Mouse (Mus musculus) retina, adult 2 months (tissue): ENCODE measurements around the gene Fam104a.
A peak's percentile ranks its signal among the peaks of the same experiment; 100 is the strongest.
"Not testable (repeated sequence)": the region's sequence is repeated elsewhere in the genome, so short reads cannot be mapped to it uniquely, and the experiment has no call there.

ENCODE experiments used
- DNase-seq: peaks from one replicate; pipeline ENCODE4 v3.0.0-alpha.2; 2012; ENCODE audit warnings: low read depth, low spot score

The Fam104a gene

GRCm38 (mm10) chr11:113666205-113666604 is 17.8 kb downstream of the Fam104a start:
- no peak for DNase-seq

DNA sequence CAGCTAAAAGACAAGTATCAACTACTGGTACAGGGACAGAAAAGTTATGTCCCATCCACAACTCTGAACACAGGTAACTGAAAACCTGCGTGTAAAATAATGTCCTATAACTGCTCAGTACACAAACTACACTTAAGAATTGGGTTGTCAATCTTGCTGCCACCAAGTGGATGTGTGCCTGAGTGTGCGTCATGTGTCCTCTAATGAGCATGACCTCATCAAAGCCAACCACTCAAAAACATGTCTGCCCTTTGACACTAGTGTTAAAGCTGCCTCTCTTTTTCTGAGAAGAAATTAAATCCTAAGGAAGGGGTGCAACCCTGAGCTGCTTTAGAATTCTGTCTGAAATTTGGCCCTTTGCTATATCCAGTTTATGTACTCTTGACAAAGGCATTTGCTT is 19.7 kb downstream of the Fam104a start:
- no peak for DNase-seq

DNA sequence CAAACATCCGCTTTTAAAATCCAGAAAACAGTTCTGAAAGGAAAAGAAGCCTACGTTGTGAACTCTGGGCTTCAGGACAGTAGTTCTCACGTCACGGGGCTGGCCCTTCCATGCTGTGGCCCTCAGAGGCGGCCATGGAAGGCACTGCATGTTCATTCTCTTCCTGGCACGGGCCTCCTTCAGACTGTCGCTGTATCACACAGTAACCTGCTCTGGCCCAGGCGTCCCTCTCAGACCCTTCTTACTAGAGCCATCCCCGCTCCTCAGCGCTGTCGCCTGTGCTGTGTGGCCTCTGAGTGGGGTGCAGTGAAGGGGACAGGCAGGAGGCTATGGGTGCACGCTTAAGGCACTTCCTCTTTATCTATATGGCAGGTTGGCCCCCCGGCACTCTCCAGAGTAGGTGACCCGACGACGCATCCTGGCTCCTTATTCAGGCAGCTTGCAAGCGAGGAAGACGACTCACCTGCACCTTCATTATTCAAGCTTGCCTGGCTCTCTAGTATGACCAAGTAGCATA is 22.1 kb downstream of the Fam104a start:
- no peak for DNase-seq

DNA sequence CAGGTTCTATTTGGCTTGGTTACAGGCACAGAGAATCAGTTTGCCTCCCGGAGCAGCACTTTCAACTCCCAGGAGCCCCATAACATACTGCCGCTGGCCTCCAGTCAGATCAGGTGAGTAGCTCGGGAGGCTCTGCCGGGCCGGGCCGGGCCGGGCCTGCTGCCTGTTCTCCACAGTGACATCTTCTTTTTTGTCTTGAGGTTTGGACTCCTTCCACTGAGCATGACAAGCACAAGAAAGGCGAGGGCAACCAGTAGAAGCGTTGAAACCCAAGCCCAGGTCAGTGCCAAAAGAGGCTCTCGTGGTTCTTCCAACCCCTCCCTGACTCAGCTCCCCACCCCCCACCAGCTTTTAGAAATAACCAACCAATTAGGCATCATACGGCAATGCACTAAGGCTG is 23.0 kb downstream of the Fam104a start:
- DNase-seq: no peak

- DNase-seq: not testable (repeated sequence)
These were observed 23.7 kb downstream of the Fam104a start for GRCm38 (mm10) chr11:113660213-113660612.

GRCm38 (mm10) chr11:113658763-113659162 is 25.2 kb downstream of the Fam104a start:
- DNase-seq: no peak

GRCm38 (mm10) chr11:113658319-113658718 is 25.6 kb downstream of the Fam104a start:
- no peak for DNase-seq

DNA sequence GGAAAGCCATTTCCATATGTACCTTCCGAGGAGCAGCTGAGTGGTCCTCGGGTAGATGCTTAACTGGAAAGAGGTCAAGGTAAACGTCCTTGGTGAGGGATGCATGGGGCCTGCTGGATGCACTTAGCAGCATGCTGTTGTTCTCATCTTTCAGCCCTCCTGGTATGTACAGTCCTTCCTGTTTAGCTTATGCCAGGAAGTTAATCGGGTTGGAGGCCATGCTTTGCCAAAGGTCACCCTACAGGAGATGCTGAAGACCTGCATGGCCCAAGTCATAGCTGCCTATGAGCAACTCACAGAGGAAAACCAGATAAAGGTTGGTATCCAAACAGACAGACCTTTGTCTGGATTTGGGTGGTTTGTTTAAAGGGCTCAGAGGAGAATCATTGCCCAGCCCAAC is 26.7 kb downstream of the Fam104a start:
- no peak for DNase-seq

DNA sequence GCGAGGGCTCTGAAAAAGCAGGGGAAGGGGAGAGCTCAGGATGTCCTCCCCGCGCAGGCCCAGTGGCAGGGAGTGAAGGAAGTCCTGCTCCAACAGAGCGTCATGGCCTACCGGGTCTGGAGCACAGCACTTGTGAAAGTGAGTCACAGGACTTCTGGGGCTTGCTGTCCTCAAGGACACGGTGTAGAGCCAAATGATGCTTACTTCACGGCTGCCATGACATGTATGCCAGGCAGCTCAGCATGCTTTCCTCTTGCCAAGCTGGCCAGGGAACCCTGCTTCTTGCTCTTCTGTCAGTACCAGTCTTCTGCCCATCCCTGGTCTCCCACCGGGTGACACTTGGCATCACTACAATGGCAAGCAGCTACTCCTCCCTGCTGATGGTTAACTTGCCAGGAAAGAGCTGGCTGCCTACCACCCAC is 27.4 kb downstream of the Fam104a start:
- DNase-seq: no peak

DNA sequence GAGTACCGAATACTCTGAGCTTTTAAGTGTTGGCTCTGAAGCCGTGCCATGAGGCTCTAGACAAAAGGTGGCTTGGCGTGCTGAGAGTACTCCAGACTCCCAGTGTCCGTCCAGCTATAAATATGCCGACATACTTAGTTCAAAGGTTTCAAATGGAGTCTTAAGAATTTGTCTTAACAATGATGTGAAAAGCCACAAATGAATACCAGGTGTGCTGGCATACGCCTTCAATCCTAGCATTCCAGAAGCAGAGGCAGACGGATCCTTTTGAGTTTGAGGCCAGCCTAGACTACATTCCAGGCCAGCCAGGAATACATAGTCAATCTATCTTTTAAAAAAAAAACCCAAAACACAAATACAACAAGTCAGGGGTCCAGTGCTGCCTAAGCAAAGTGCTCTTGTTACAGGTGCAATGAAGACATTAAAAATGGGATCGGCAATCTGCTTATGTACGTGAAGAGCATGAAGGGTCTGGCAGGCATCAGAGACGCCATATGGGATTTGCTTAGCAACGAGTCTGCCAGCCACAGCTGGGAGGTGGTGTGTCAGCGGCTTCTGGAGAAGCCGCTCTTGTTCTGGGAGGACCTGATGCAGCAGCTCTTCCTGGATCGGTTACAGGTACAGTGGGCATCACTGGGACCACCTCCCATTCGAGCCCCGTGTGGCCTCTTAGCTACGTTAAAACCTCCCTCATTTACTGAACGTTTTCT is 29.2 kb downstream of the Fam104a start:
- DNase-seq: no peak

DNA sequence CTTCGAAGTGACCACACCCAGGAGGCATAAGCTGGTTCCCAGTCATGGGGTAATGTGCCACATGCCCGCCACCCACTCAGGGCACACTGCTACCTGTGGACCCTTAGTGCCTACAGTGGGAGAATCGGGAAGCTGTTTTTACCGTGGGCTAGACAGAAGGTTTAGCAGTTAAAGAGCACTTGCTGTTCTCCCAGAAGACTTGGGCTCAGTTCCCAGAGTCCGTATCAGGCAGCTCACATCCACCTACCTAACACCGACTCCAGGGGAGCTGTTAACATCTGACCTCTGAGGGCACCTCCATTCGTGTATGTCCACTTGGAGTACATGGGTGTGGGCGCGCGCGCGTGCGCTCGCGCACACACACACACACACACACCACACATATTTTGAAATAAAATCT is 29.9 kb downstream of the Fam104a start:
- DNase-seq: no peak

DNA sequence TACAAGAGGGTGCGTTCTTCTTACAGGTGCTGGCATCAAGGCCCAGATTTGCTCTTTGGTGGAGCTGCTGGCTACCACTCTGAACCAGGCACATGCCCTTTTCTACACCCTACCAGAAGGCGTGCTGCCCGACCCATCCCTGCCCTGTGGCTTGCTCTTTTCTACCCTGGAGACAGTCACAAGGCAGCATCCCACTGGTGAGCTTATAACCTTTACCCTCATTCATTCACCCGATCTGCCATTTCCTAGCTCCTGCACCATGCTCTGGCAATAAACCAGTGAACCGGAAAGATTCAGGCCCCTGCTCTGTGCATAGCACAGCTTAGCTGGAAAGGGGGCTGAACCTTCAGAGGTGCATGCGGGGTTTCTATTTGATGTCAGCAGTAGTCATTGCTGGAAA is 31.4 kb downstream of the Fam104a start:
- no peak for DNase-seq

GRCm38 (mm10) chr11:113651907-113652273 is 32.1 kb downstream of the Fam104a start:
- no peak for DNase-seq

- DNase-seq: no peak
These were observed 32.6 kb downstream of the Fam104a start for GRCm38 (mm10) chr11:113651206-113651906.

DNA sequence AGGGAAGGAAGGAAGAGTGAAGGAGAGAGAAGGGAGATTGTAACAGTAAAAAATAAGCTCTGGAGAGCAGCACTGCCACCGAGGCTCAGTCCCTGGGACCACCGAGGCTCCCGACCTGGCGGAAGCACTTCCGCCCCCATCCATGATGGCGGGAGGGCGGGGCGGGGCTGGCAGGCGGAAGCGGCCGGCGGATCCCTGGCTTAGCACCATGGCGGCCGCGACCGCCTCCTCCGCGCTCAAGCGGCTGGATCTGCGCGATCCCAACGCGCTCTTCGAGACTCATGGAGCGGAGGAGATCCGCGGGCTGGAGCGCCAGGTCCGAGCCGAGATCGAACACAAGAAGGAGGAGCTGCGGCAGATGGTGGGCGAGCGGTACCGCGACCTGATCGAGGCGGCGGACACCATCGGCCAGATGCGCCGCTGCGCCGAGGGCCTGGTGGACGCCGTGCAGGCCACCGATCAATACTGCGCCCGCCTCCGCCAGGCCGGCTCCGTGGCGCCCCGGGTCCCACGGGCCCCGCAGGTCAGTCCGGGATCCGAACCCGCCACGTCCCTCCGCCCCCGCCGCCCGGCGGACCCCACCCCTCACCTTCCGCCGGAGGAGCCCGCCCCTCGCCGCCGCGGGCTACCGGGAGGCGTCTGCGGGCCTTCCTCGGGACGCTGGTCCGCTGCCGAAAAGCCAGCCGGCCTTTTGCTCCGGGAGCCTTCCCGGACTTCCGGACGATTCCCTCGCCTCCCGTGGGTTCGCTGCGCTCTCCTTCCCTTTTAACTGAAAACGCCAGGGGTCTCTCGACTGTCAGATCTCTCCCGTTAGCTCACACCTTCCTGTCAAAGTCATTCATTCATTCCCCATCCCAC is 34.4 kb downstream of the Fam104a start, which contains the start of gene Slc39a11:
Gene Slc39a11 (minus strand): TSS at position 727 of the 858 bp plus-strand sequence.
- peak; percentile 54 for DNase-seq

- DNase-seq: no peak
These were observed 35.1 kb downstream of the Fam104a start, which contains the start of gene Cog1 for GRCm38 (mm10) chr11:113648690-113649352. Gene Cog1 (plus strand): TSS chr11:113649169.

DNA sequence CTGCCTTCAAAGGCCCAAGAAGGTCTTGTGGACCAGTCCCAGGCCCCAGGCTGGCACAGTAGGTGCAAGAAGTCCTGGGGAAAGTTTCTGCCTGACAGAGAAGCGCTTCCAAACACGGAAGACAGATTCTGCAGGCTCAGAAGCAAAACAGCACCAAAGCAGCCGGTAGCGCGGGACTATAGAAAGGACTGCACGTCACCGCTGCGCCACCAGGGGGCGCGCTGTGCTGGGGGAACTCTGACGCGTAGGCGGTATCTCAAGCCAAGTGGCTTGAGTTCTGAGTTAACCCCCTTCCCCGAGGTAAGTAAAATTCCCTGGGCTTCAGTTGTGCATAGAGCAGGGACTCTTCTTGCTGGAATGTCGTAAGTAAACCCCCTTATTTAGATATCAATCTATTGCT is 35.8 kb downstream of the Fam104a start:
- DNase-seq: peak; percentile 60

DNA sequence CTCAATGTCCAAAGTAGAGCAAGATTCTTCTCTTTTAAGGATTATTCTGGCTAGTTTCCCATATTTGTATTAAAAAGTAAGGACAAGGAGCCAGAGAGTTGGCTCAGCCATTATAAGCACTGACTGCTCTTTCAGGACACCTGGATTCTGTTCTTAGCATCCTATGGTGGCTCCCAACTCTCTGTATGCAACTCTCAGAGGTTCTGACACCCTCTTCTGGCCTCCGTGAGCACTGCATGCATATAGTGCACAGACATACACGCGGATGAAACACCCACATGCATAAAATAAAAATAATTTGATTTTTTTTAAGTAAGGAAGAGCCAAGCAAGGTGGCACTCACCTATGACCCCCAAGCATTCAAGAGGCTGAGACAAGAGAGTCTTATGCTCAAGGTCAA is 38.8 kb downstream of the Fam104a start:
- no peak for DNase-seq

DNA sequence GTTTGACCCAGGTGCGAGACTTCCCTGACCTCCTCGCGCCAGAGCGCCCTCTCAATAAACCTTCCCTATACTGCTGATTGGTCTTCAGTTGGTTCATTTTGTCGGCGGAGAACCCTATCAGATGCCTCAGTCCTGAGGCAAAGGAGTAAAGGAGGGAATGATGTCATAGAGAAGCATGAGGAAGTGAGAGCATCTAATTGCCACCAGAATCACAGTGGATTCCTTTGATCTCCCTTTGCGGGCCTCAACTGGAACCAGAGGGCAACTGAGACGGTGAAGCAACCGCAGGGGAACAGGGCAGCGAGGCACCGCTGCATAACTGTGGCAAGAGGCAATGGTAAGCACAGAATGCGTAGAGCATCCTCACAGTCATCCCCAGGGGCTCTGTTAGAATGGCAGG is 45.3 kb downstream of the Fam104a start:
- DNase-seq: no peak

DNA sequence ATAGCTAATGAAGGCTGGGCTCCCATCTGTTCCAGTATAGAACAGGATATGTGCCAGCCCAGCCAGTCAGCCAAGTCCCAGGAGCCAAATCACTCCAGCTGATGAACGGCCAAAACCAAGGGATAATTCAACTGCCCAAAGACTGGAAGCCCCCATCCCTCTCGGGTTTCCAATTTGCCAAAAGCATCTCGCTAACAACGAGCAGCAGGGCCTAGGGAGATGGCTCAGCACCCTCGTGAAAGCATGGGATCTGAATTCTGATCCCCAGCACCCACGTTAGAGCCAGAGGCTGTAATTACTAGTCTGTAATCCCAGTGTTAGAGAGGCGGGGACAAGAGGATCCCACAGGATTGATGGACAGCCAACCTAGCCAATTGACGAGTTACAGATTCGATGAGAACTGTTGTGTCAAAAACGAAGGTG is 49.2 kb downstream of the Fam104a start:
- DNase-seq: no peak

- no peak for DNase-seq
These were observed 50.6 kb downstream of the Fam104a start for GRCm38 (mm10) chr11:113633398-113633797.
